Mouse (Mus musculus): ENCODE data around the gene Uqcr11.

- no peak for TF ChIP-seq POLR2A (IDR thresholded peaks at IDR 0.05; ENCODE audit: borderline replicate concordance, extremely low read depth, low read depth, low read length)
- no peak for TF ChIP-seq CTCF (IDR thresholded peaks at IDR 0.05; ENCODE audit: insufficient read depth, low read length)
Measured at GRCm38 (mm10) chr10:80421651-80422472, 15.2 kb upstream of the Uqcr11 start.

All from lung, adult 2 months (tissue).